Mouse (Mus musculus) myocyte (in vitro differentiated cells): Measurements from ENCODE around the gene Tmem108.

Experiments
- POLR2A ChIP-seq: IDR thresholded peaks from one replicate; pipeline ENCODE4 v1.6.1; 2011; ENCODE audit warnings: low read depth, mild to moderate bottlenecking, control low read depth, moderate library complexity; ENCODE audit not compliant: insufficient read length
- TCF12 ChIP-seq: IDR thresholded peaks from one replicate; pipeline ENCODE4 v1.6.1; 2011; ENCODE audit warnings: mild to moderate bottlenecking, control low read depth; ENCODE audit not compliant: poor library complexity, insufficient read depth, severe bottlenecking

DNA sequence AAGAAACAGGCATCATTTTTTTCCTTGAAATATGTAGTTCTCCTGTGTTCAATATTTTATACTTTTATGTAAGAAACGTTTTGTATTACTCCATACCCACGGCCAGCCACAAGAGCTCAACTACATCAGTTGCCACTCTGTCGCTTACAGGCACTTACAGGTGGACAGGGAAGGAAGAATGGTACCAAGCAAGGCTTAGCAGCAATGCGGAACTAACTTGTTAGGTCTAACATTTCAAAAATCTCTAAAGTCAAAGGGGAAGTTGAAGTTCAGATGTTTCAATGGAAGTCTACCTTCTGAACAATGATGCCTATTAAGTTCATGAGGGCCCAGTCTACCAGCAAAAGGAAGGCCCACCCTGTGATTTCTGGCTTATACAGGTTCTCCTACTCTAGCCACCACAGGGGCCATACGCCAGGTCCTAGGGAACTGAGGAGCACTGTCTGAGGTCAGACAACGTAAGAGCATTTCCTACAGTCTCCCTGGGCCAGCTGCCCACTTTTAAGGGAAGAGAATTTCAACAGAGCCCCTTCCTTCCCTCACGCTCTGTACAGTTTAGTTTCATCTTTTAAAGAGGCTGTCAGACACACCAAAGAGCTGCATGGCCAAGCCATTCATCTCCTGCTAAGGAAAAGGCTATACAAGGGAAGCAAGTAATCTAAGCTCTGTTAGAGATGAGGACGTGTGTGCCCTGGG is 141.0 kb downstream of the Tmem108 start:
- TF ChIP-seq POLR2A (no peak), TCF12 (no peak)
